ENCODE assay signal across 9 mouse cellular contexts in genomic region chr9:18744639-18745038, GRCm38 (mm10). TPM values are rescaled to one million over a fixed set of nuclear protein-coding genes. Genes with fewer than 3 reads are reported as not detected.
A peak's percentile ranks its signal among the peaks of the same experiment; 100 is the strongest.
DNase-seq lines count a peak whose midpoint lies in the region; ATAC-seq lines count a peak whose summit lies in the region.
"Had no signal": no experiment of that assay in that cellular context is flagged by ENCODE, and none has a peak within 500 bp of the region (broad histone marks: within the 10 kb centered on the region; RNA-seq: fewer than 3 reads in every experiment).

No protein-coding gene starts in this region.

- no peak overlapping the region for H3K27ac ChIP-seq in forebrain, embryonic 13.5 days
- H3K27ac ChIP-seq in midbrain, embryonic 14.5 days (replicated peaks; ENCODE audit: low read depth, low read length), result no peak overlapping the region

- 26% methylated on average over 5 of the region's 5 CpGs for WGBS in forebrain, embryonic 13.5 days
- WGBS in midbrain, embryonic 14.5 days, result 29% methylated on average over 5 of the region's 5 CpGs

- H3K27me3 ChIP-seq in forebrain, embryonic 13.5 days, result no peaks in the 10 kb centered on the region
- no peaks in the 10 kb centered on the region for H3K27me3 ChIP-seq in midbrain, embryonic 14.5 days (ENCODE audit: control insufficient read depth, insufficient read depth, low read length)
- H3K27me3 ChIP-seq: megakaryocyte, embryonic 14.5 days had no signal

- no peak overlapping the region for H3K9ac ChIP-seq in forebrain, embryonic 13.5 days
- no peak overlapping the region for H3K9ac ChIP-seq in midbrain, embryonic 14.5 days (replicated peaks; ENCODE audit: low read length)

- H3K4me2 ChIP-seq in forebrain, embryonic 13.5 days, result no peak overlapping the region
- no peak overlapping the region for H3K4me2 ChIP-seq in midbrain, embryonic 14.5 days (ENCODE audit: low read length)

- peak; percentile 0 for DNase-seq in left cerebral cortex, adult 11 months (ENCODE audit: low spot score)
- no peak for DNase-seq in left cerebral cortex, postnatal 4 days
- peak; percentile 45 for DNase-seq in Muller cell, postnatal 12 days (ENCODE audit: inconsistent ontology term)
- DNase-seq in midbrain, embryonic 14.5 days, result peak; percentile 72
- DNase-seq in urinary bladder, postnatal 4 days (ENCODE audit: low spot score in 2 of 2), result no peak
- no peak for DNase-seq in cerebellum, adult 8-10 months
- no peak for DNase-seq in yolk sac, embryonic 10.5 days (ENCODE audit: low spot score)

- H3K36me3 ChIP-seq in forebrain, embryonic 13.5 days (ENCODE audit: poor library complexity, severe bottlenecking), result no peaks in the 10 kb centered on the region
- H3K36me3 ChIP-seq in midbrain, embryonic 14.5 days (ENCODE audit: control insufficient read depth, insufficient read depth, low read length), result no peaks in the 10 kb centered on the region

- H3K4me1 ChIP-seq in forebrain, embryonic 13.5 days, result no peaks in the 10 kb centered on the region
- no peaks in the 10 kb centered on the region for H3K4me1 ChIP-seq in midbrain, embryonic 14.5 days (ENCODE audit: control insufficient read depth, insufficient read depth, low read length)
- H3K4me1 ChIP-seq: megakaryocyte, embryonic 14.5 days had no signal

- no peak overlapping the region for H3K4me3 ChIP-seq in forebrain, embryonic 13.5 days
- no peak overlapping the region for H3K4me3 ChIP-seq in midbrain, embryonic 14.5 days (replicated peaks; ENCODE audit: low read depth, low read length)
- H3K4me3 ChIP-seq: megakaryocyte, embryonic 14.5 days had no signal

- peak; percentile 74 for ATAC-seq in forebrain, embryonic 13.5 days
- ATAC-seq in midbrain, embryonic 14.5 days (ENCODE audit: low FRiP score, low TSS enrichment), result peak; percentile 37; the same call in 1 of the 2 replicates

- no peaks in the 10 kb centered on the region for H3K9me3 ChIP-seq in forebrain, embryonic 13.5 days (replicated peaks)
- no peaks in the 10 kb centered on the region for H3K9me3 ChIP-seq in midbrain, embryonic 14.5 days (ENCODE audit: control insufficient read depth, low read length)
- H3K9me3 ChIP-seq: megakaryocyte, embryonic 14.5 days had no signal

- intact Hi-C loops in left cerebral cortex, postnatal 4 days (cut with DNase I), result no loop called here

RNA-seq across cellular contexts. Expression of gene Olfr24, which starts 19.2 kb away (rescaled TPM):
- not detected for total RNA-seq in left cerebral cortex, postnatal 4 days (2021)
- polyA plus RNA-seq in forebrain, embryonic 13.5 days (2015; fragmentation: Nextera tagmentation; extraction: Ambion mirVana), result not detected in 2 replicates
- not detected in 2 replicates for polyA plus RNA-seq in midbrain, embryonic 14.5 days (2014; fragmentation: Nextera tagmentation; extraction: Ambion mirVana)

Comparison
In these comparisons a context has a peak if more than half of its experiments do, and no peak if none do; other contexts are left out.
1. DNase-seq: peak in left cerebral cortex, adult 11 months (single experiment), Muller cell, postnatal 12 days (single experiment) and midbrain, embryonic 14.5 days (single experiment); none in left cerebral cortex, postnatal 4 days (single experiment), urinary bladder, postnatal 4 days (0 of 2), cerebellum, adult 8-10 months (single experiment) and yolk sac, embryonic 10.5 days (single experiment).